Mouse (Mus musculus) limb, embryonic 14.5 days (tissue): ENCODE data around the gene Plce1. TPM values are rescaled to one million over a fixed set of nuclear protein-coding genes. Genes with fewer than 3 reads are reported as not detected.

Source experiments
- ATAC-seq: fragments of 200-750 bp; cut with Nextera tagmentation; 2 replicates; pipeline ENCODE4 v1.8.0; 2017; ENCODE audit warnings: low read depth, moderate number of reproducible peaks, moderate TSS enrichment; ENCODE audit not compliant: low FRiP score
- DNase-seq: peaks from one replicate; pipeline ENCODE4 v3.0.0-alpha.2; 2015; ENCODE audit warnings: low spot score
- H3K27ac ChIP-seq: fragments of 300-500 bp; sonication (generic); replicated peaks from 2 replicates; pipeline ENCODE4 v1.5.1; 2014; ENCODE audit warnings: low read depth, mild to moderate bottlenecking, low read length, moderate library complexity, mixed read lengths
- H3K27me3 ChIP-seq: fragments of 300-500 bp; sonication (generic); 2 replicates; pipeline ENCODE4 v1.6.1; 2014; ENCODE audit warnings: low read length, mixed read lengths; ENCODE audit not compliant: control insufficient read depth, insufficient read depth
- H3K36me3 ChIP-seq: fragments of 300-500 bp; sonication (generic); 2 replicates; pipeline ENCODE4 v1.6.1; 2014; ENCODE audit warnings: mild to moderate bottlenecking, low read length, moderate library complexity, mixed read lengths; ENCODE audit not compliant: control insufficient read depth, insufficient read depth
- H3K4me1 ChIP-seq: fragments of 300-500 bp; sonication (generic); 2 replicates; pipeline ENCODE4 v1.6.1; 2014; ENCODE audit warnings: antibody characterized with exemption, low read length, mixed read lengths; ENCODE audit not compliant: control insufficient read depth, insufficient read depth
- H3K4me2 ChIP-seq: fragments of 300-500 bp; sonication (generic); replicated peaks from 2 replicates; pipeline ENCODE4 v1.6.1; 2014; ENCODE audit warnings: low read depth, mild to moderate bottlenecking, low read length, moderate library complexity; ENCODE audit not compliant: severe bottlenecking
- H3K4me3 ChIP-seq: fragments of 300-500 bp; sonication (generic); replicated peaks from 2 replicates; pipeline ENCODE4 v1.5.1; 2014; ENCODE audit warnings: low read length
- H3K9ac ChIP-seq: fragments of 300-500 bp; sonication (generic); 2 replicates; pipeline ENCODE4 v1.6.1; 2014; ENCODE audit warnings: mild to moderate bottlenecking, low read depth, low read length, moderate library complexity; ENCODE audit not compliant: severe bottlenecking
- H3K9me3 ChIP-seq: fragments of 300-500 bp; sonication (generic); 2 replicates; pipeline ENCODE4 v1.6.1; 2016; ENCODE audit warnings: low read length; ENCODE audit not compliant: control insufficient read depth
- POLR2A ChIP-seq: fragments of 200-500 bp; IDR thresholded peaks from 2 replicates; pipeline ENCODE4 v1.8.0; 2012; ENCODE audit warnings: inconsistent platforms, mild to moderate bottlenecking, moderate library complexity, borderline replicate concordance; ENCODE audit not compliant: insufficient read depth, insufficient read length; ENCODE audit errors: extremely low read depth
- WGBS: fragments of 180-500 bp; shearing (Covaris S2); extraction: QIAGEN DNeasy Blood & Tissue Kit; methylation state at CpG from one replicate; pipeline ENCODE4 v1.1.7; 2014; 5-methylcytosine and 5-hydroxymethylcytosine counted together
- polyA plus RNA-seq, 2 experiments: library from polyadenylated mRNA; depleted of rRNA in 1 of 2; stranded (reverse) in 1 of 2; unstranded in 1 of 2; fragments of >200 nt; fragmentation: Nextera tagmentation in 1 of 2; extraction: Ambion mirVana in 1 of 2; gene quantifications; 2 replicates each; pipeline versions ENCODE4 v1.2.1 to v1.2.3; 2012 to 2014

Plce1 gene
- polyA plus RNA-seq, 2 experiments: 12.6 to 13.3 TPM

DNA sequence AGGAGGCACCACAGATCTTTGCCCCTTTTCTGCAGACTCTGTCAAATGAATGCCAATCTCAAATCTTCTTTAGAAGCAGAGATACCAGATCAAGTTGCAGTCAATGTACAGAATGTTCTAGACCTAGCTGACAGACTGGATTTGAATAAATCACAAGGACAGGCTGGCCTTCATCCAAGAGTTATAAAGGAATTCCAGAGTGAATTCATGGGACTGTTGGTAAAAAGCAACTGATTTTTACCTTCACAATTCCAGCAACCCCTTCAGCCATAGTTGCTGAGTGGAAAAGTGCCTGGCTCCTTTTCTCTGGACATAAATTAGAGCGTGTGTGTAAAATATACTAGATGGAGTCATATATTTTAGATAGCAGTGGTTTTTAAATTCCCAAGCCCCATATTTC lies 102.0 kb downstream of the Plce1 start:
- no peaks in the 10 kb centered on the region for H3K36me3 ChIP-seq

DNA sequence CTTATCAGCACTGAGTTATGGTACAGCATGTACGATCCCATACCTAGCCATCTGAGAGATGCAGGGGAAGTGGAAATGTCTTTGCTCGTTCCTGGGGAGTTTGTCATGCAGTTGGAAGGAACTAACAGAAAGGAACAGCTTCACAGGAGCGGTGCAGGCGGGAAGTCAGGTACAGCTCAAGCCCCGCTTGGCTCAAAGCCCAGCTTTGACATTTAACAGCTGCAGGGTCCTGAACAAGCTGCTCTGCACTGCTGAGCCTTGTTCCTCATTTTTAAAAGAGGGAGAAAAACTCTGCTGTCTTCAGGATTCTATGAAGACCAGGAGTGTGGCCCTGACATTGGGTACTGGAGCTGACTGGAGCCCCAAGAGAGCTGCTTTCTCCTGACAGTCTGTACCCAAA lies 106.7 kb downstream of the Plce1 start:
- ATAC-seq: peak; percentile 79
- peak; percentile 91 for DNase-seq
- H3K9me3 ChIP-seq: no peaks in the 10 kb centered on the region

More for the DNA sequence above, 102.0 kb downstream of the Plce1 start:
- no peak overlapping the region for H3K9ac ChIP-seq
- WGBS: 31% methylated on average over 1 of the region's 1 CpGs
- no peak for TF ChIP-seq POLR2A
- peaks cover 52% of the 10 kb centered on the region for H3K4me1 ChIP-seq
- no peaks in the 10 kb centered on the region for H3K9me3 ChIP-seq
- H3K4me3 ChIP-seq: no peak overlapping the region
- H3K27me3 ChIP-seq: no peaks in the 10 kb centered on the region
- peak; percentile 61 for DNase-seq
- H3K4me2 ChIP-seq: no peak overlapping the region
- H3K27ac ChIP-seq: 0 out of 2 replicates have a peak overlapping the region, but pooled peaks have one; percentile 8
- ATAC-seq: no peak

DNA sequence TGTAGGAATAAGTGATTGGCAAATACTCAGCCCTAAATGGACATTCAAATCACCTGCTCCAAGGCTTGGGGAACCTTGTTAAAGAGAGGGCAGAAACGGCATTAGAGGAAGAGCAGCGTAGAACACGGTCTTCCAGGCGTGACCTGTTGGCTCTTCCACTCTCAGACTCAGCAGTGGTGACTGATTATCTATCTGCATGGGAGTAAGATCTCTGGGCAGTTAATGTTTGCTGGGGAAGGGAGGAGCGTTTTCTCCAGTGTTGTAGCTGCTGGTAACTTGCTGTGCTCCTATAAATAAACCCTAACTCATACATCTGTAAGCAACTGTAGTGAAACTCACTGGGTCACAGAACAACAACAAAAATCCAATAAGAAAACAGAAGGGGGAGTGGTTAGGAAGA lies 108.6 kb downstream of the Plce1 start:
- Histone ChIP-seq H3K27ac (no peak overlapping the region), H3K4me1 (peaks cover 22% of the 10 kb centered on the region), H3K27me3 (no peaks in the 10 kb centered on the region), H3K36me3 (no peaks in the 10 kb centered on the region), H3K9ac (no peak overlapping the region), H3K4me3 (no peak overlapping the region), H3K9me3 (no peaks in the 10 kb centered on the region), H3K4me2 (no peak overlapping the region)
- ATAC-seq (no peak), DNase-seq (no peak)
- 85% methylated on average over 5 of the region's 5 CpGs for WGBS
- TF ChIP-seq POLR2A: no peak

More for the DNA sequence above, 106.7 kb downstream of the Plce1 start:
- Histone ChIP-seq H3K27me3 (no peaks in the 10 kb centered on the region), H3K36me3 (no peaks in the 10 kb centered on the region), H3K4me1 (peaks cover 37% of the 10 kb centered on the region), H3K4me2 (0 out of 2 replicates have a peak overlapping the region, but pooled peaks have one; percentile 3), H3K9ac (no peak overlapping the region), H3K4me3 (no peak overlapping the region), H3K27ac (no peak overlapping the region)
- TF ChIP-seq POLR2A: no peak
- 10% methylated on average over 5 of the region's 5 CpGs for WGBS

GRCm38 (mm10) chr19:38589941-38590340 lies 109.0 kb downstream of the Plce1 start:
- H3K36me3 ChIP-seq: no peaks in the 10 kb centered on the region
- no peak for ATAC-seq
- H3K4me1 ChIP-seq: peaks cover 22% of the 10 kb centered on the region
- H3K4me3 ChIP-seq: no peak overlapping the region
- H3K27me3 ChIP-seq: no peaks in the 10 kb centered on the region
- no peak overlapping the region for H3K4me2 ChIP-seq
- no peaks in the 10 kb centered on the region for H3K9me3 ChIP-seq
- 83% methylated on average over 8 of the region's 8 CpGs for WGBS
- no peak for TF ChIP-seq POLR2A
- no peak overlapping the region for H3K9ac ChIP-seq
- no peak overlapping the region for H3K27ac ChIP-seq
- no peak for DNase-seq

- ATAC-seq: no peak
- peaks cover 3% of the 10 kb centered on the region for H3K4me1 ChIP-seq
- no peaks in the 10 kb centered on the region for H3K27me3 ChIP-seq
- peak; percentile 52 for DNase-seq
- H3K4me3 ChIP-seq: no peak overlapping the region
- H3K36me3 ChIP-seq: no peaks in the 10 kb centered on the region
- no peaks in the 10 kb centered on the region for H3K9me3 ChIP-seq
- H3K27ac ChIP-seq: no peak overlapping the region
- H3K4me2 ChIP-seq: no peak overlapping the region
- no peak for TF ChIP-seq POLR2A
- no peak overlapping the region for H3K9ac ChIP-seq
- WGBS: 76% methylated on average over 7 of the region's 7 CpGs
Observed at GRCm38 (mm10) chr19:38592566-38593224, 111.8 kb downstream of the Plce1 start.
